Mouse (Mus musculus) neural tube, embryonic 13.5 days (tissue): ENCODE measurements around the gene Ltbp4. TPM values are rescaled to one million over a fixed set of nuclear protein-coding genes. Genes with fewer than 3 reads are reported as not detected.
A peak's percentile ranks its signal among the peaks of the same experiment; 100 is the strongest.

Source experiments
- ATAC-seq: fragments of 200-750 bp; cut with Nextera tagmentation; 2 replicates; pipeline ENCODE4 v1.8.0; 2017; ENCODE audit warnings: low read depth, mild to moderate bottlenecking, moderate TSS enrichment, moderate library complexity
- H3K27ac ChIP-seq: fragments of 300-500 bp; sonication (generic); replicated peaks from 2 replicates; pipeline ENCODE4 v1.5.1; 2015; ENCODE audit warnings: moderate library complexity, mild to moderate bottlenecking, inconsistent platforms
- H3K27me3 ChIP-seq: fragments of 300-500 bp; sonication (generic); 2 replicates; pipeline ENCODE4 v1.6.1; 2015; ENCODE audit warnings: mild to moderate bottlenecking, inconsistent platforms
- H3K36me3 ChIP-seq: fragments of 300-500 bp; sonication (generic); 2 replicates; pipeline ENCODE4 v1.6.1; 2015; ENCODE audit warnings: mild to moderate bottlenecking, inconsistent platforms
- H3K4me1 ChIP-seq: fragments of 300-500 bp; sonication (generic); replicated peaks from 2 replicates; pipeline ENCODE4 v1.6.1; 2015; ENCODE audit warnings: inconsistent platforms
- H3K4me2 ChIP-seq: fragments of 300-500 bp; sonication (generic); 2 replicates; pipeline ENCODE4 v1.6.1; 2015; ENCODE audit warnings: inconsistent platforms, mild to moderate bottlenecking, moderate library complexity
- H3K4me3 ChIP-seq: fragments of 300-500 bp; sonication (generic); 2 replicates; pipeline ENCODE4 v1.5.1; 2015; ENCODE audit warnings: mild to moderate bottlenecking, inconsistent platforms
- H3K9ac ChIP-seq: fragments of 300-500 bp; sonication (generic); 2 replicates; pipeline ENCODE4 v1.6.1; 2015; ENCODE audit warnings: moderate library complexity, mild to moderate bottlenecking, inconsistent platforms
- H3K9me3 ChIP-seq: fragments of 300-500 bp; sonication (generic); 2 replicates; pipeline ENCODE4 v1.6.1; 2016; ENCODE audit warnings: inconsistent platforms
- WGBS: fragments of 180-500 bp; shearing (Covaris S2); methylation state at CpG from one replicate; pipeline ENCODE4 v1.1.7; 2015; 5-methylcytosine and 5-hydroxymethylcytosine counted together
- polyA plus RNA-seq: library from polyadenylated mRNA; unstranded; fragments of >200 nt; fragmentation: Nextera tagmentation; extraction: Ambion mirVana; gene quantifications from 2 replicates; pipeline ENCODE4 v1.2.1, GENCODE M21; 2015

Ltbp4 gene
- polyA plus RNA-seq, 1 experiment from 2014 or later: 6.9 TPM

GRCm38 (mm10) chr7:27366082-27366844 is 28.8 kb upstream of the Ltbp4 start:
- Histone ChIP-seq H3K9ac (no peak overlapping the region), H3K4me3 (no peak overlapping the region), H3K4me2 (no peak overlapping the region), H3K27me3 (peaks cover 92% of the 10 kb centered on the region), H3K36me3 (peaks cover 14% of the 10 kb centered on the region), H3K4me1 (peaks cover 11% of the 10 kb centered on the region; the same call in 1 of the 2 replicates), H3K9me3 (peaks cover 8% of the 10 kb centered on the region), H3K27ac (no peak overlapping the region)
- WGBS: 36% methylated on average over 21 of the region's 21 CpGs
- no peak for ATAC-seq

GRCm38 (mm10) chr7:27364379-27364778 is 26.9 kb upstream of the Ltbp4 start:
- Histone ChIP-seq H3K27ac (no peak overlapping the region), H3K36me3 (0 out of 2 replicates have a peak, but pooled peaks cover 5% of the 10 kb centered on the region), H3K27me3 (peaks cover 80% of the 10 kb centered on the region), H3K9me3 (no peaks in the 10 kb centered on the region), H3K4me2 (no peak overlapping the region), H3K4me3 (no peak overlapping the region), H3K4me1 (peaks cover 16% of the 10 kb centered on the region), H3K9ac (no peak overlapping the region)
- WGBS: 3% methylated on average over 29 of the region's 29 CpGs
- ATAC-seq: no peak

GRCm38 (mm10) chr7:27361283-27361946 is 23.9 kb upstream of the Ltbp4 start:
- Histone ChIP-seq H3K36me3 (no peaks in the 10 kb centered on the region), H3K4me2 (peak overlapping the region; percentile 67), H3K27ac (no peak overlapping the region), H3K9ac (peak overlapping the region; percentile 76), H3K9me3 (no peaks in the 10 kb centered on the region), H3K4me1 (peaks cover 12% of the 10 kb centered on the region), H3K4me3 (peak overlapping the region; percentile 49), H3K27me3 (peaks cover 78% of the 10 kb centered on the region)
- peak; percentile 93 for ATAC-seq
- under 1% methylated on average over 52 of the region's 52 CpGs for WGBS

- 62% methylated on average over 6 of the region's 6 CpGs for WGBS
- Histone ChIP-seq H3K4me3 (peak overlapping the region; percentile 13; the same call in 1 of the 2 replicates), H3K4me1 (peaks cover 14% of the 10 kb centered on the region), H3K9ac (no peak overlapping the region), H3K4me2 (peak overlapping the region; percentile 67), H3K27ac (no peak overlapping the region), H3K9me3 (no peaks in the 10 kb centered on the region), H3K36me3 (no peaks in the 10 kb centered on the region), H3K27me3 (peaks cover 71% of the 10 kb centered on the region)
- ATAC-seq: no peak
Observed at GRCm38 (mm10) chr7:27360749-27361148, 23.3 kb upstream of the Ltbp4 start.

- no peak for ATAC-seq
- Histone ChIP-seq H3K9me3 (no peaks in the 10 kb centered on the region), H3K9ac (no peak overlapping the region), H3K4me3 (no peak overlapping the region), H3K27ac (no peak overlapping the region), H3K27me3 (peaks cover 62% of the 10 kb centered on the region), H3K4me1 (peaks cover 21% of the 10 kb centered on the region), H3K4me2 (no peak overlapping the region), H3K36me3 (no peaks in the 10 kb centered on the region)
- 87% methylated on average over 9 of the region's 9 CpGs for WGBS
Observed at GRCm38 (mm10) chr7:27359706-27360358, 22.3 kb upstream of the Ltbp4 start.

GRCm38 (mm10) chr7:27359162-27359561 is 21.7 kb upstream of the Ltbp4 start:
- peaks cover 26% of the 10 kb centered on the region for H3K4me1 ChIP-seq
- H3K27ac ChIP-seq: no peak overlapping the region
- ATAC-seq: no peak
- WGBS: 58% methylated on average over 2 of the region's 2 CpGs
- no peaks in the 10 kb centered on the region for H3K36me3 ChIP-seq
- H3K4me3 ChIP-seq: no peak overlapping the region
- H3K9me3 ChIP-seq: no peaks in the 10 kb centered on the region
- peaks cover 55% of the 10 kb centered on the region for H3K27me3 ChIP-seq
- H3K9ac ChIP-seq: no peak overlapping the region
- H3K4me2 ChIP-seq: no peak overlapping the region

- Histone ChIP-seq H3K27ac (no peak overlapping the region), H3K36me3 (peaks cover 6% of the 10 kb centered on the region; the same call in 1 of the 2 replicates), H3K27me3 (peaks cover 40% of the 10 kb centered on the region), H3K9ac (no peak overlapping the region), H3K4me1 (peaks cover 30% of the 10 kb centered on the region), H3K4me3 (no peak overlapping the region), H3K4me2 (no peak overlapping the region), H3K9me3 (no peaks in the 10 kb centered on the region)
- no peak for ATAC-seq
- 23% methylated on average over 3 of the region's 3 CpGs for WGBS
Observed at GRCm38 (mm10) chr7:27357595-27357978, 20.1 kb upstream of the Ltbp4 start.

GRCm38 (mm10) chr7:27356861-27357594 is 19.5 kb upstream of the Ltbp4 start, which contains the start of gene Gm20479:
TSS of gene Gm20479 (minus strand) at chr7:27357419.
- peaks cover 30% of the 10 kb centered on the region for H3K4me1 ChIP-seq
- no peak for ATAC-seq
- H3K9ac ChIP-seq: peak within 1 kb of the TSS; percentile 60
- no peaks in the 10 kb centered on the region for H3K9me3 ChIP-seq
- peaks cover 12% of the 10 kb centered on the region for H3K36me3 ChIP-seq
- peak within 1 kb of the TSS; percentile 78 for H3K4me2 ChIP-seq
- peak within 1 kb of the TSS; percentile 49 for H3K27ac ChIP-seq
- WGBS: 4% methylated on average over 27 of the region's 27 CpGs
- H3K4me3 ChIP-seq: peak within 1 kb of the TSS; percentile 69
- H3K27me3 ChIP-seq: peaks cover 35% of the 10 kb centered on the region

- Histone ChIP-seq H3K27ac (peak overlapping the region; percentile 49), H3K4me1 (peaks cover 30% of the 10 kb centered on the region), H3K4me3 (peak overlapping the region; percentile 69), H3K4me2 (peak overlapping the region; percentile 78), H3K36me3 (peaks cover 20% of the 10 kb centered on the region), H3K9ac (peak overlapping the region; percentile 60), H3K27me3 (peaks cover 34% of the 10 kb centered on the region), H3K9me3 (no peaks in the 10 kb centered on the region)
- 3% methylated on average over 16 of the region's 16 CpGs for WGBS
- peak; percentile 67 for ATAC-seq
Observed at GRCm38 (mm10) chr7:27356248-27356647, 18.8 kb upstream of the Ltbp4 start.

- Histone ChIP-seq H3K4me2 (peak within 1 kb of the TSS; percentile 78), H3K36me3 (peaks cover 24% of the 10 kb centered on the region), H3K27ac (peak within 1 kb of the TSS; percentile 64), H3K9me3 (no peaks in the 10 kb centered on the region), H3K9ac (peak within 1 kb of the TSS; percentile 85), H3K27me3 (peaks cover 34% of the 10 kb centered on the region), H3K4me1 (peaks cover 27% of the 10 kb centered on the region), H3K4me3 (peak within 1 kb of the TSS; percentile 69)
- WGBS: under 1% methylated on average over 34 of the region's 34 CpGs
- ATAC-seq: peak; percentile 93
Observed at GRCm38 (mm10) chr7:27355745-27356240, 18.3 kb upstream of the Ltbp4 start, which contains the start of gene Shkbp1. TSS of gene Shkbp1 (minus strand) at chr7:27356019.

GRCm38 (mm10) chr7:27355261-27355660 is 17.8 kb upstream of the Ltbp4 start:
- peak overlapping the region; percentile 85 for H3K9ac ChIP-seq
- peaks cover 34% of the 10 kb centered on the region for H3K27me3 ChIP-seq
- H3K9me3 ChIP-seq: no peaks in the 10 kb centered on the region
- 6% methylated on average over 14 of the region's 14 CpGs for WGBS
- peak overlapping the region; percentile 78 for H3K4me2 ChIP-seq
- H3K36me3 ChIP-seq: peaks cover 30% of the 10 kb centered on the region
- peak; percentile 16; the same call in 1 of the 2 replicates for ATAC-seq
- peak overlapping the region; percentile 64 for H3K27ac ChIP-seq
- H3K4me3 ChIP-seq: peak overlapping the region; percentile 69
- peaks cover 25% of the 10 kb centered on the region for H3K4me1 ChIP-seq
